Mouse (Mus musculus) megakaryocyte, embryonic 14.5 days (primary cell): ENCODE measurements around the gene Ppp6r3. TPM values are rescaled to one million over a fixed set of nuclear protein-coding genes. Genes with fewer than 3 reads are reported as not detected.

Source experiments
- H3K27me3 ChIP-seq: replicated peaks from 2 replicates; pipeline ENCODE3; 2012; ENCODE audit warnings: inconsistent platforms
- H3K36me3 ChIP-seq: replicated peaks from 2 replicates; pipeline ENCODE3; 2012; ENCODE audit warnings: low read length, inconsistent platforms, mixed read lengths
- H3K4me1 ChIP-seq: 2 replicates; pipeline ENCODE4 v1.6.1; 2012; ENCODE audit warnings: inconsistent platforms
- H3K4me3 ChIP-seq: replicated peaks from 2 replicates; pipeline ENCODE3; 2012; ENCODE audit warnings: moderate library complexity, mild to moderate bottlenecking, inconsistent platforms
- H3K9me3 ChIP-seq: 2 replicates; pipeline ENCODE4 v1.6.1; 2012; ENCODE audit warnings: inconsistent platforms
- FLI1 ChIP-seq: IDR thresholded peaks from 2 replicates; pipeline ENCODE4 v1.6.1; 2012; ENCODE audit warnings: low read length, inconsistent platforms, mixed read lengths
- GATA1 ChIP-seq: IDR thresholded peaks from 3 replicates; pipeline ENCODE4 v1.6.1; 2012; ENCODE audit warnings: mixed read lengths, low read length, inconsistent platforms, borderline replicate concordance
- polyA plus RNA-seq: library from polyadenylated mRNA; stranded (reverse); fragments of >175 nt; gene quantifications from 2 replicates; pipeline ENCODE4 v1.2.3, GENCODE M21; 2012; ENCODE audit warnings: low replicate concordance; ENCODE audit not compliant: insufficient read depth

Gene Ppp6r3
- polyA plus RNA-seq, 1 experiment, result 45.1 TPM

DNA sequence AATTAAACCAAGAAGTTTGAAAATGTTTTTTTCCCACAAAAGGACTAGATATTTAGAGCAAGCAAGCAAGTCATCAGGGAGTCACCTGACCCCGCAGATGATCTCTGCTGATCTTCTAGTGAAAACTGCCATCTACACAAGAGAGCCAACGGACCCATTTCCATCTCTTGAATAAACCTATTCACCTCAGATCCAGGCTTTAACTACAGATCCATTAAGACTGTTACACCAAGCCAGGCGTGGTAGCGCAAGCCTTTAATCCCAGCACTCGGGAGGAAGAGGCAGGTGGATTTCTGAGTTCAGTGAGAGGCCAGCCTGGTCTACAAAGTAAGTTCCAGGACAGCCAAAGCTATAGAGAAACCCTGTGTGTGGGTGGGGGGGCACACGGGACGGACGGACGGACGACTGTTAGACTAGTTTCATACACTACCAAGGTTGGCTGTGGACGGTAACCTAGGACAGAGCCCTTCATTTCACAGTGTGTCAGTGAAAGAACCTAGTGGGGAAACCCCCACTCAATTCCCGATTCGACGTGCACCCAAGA, 42.8 kb downstream of the Ppp6r3 start:
- TF ChIP-seq GATA1 (no peak), FLI1 (no peak)
- H3K4me3 ChIP-seq, result no peak overlapping the region
- peaks cover 63% of the 10 kb centered on the region for H3K36me3 ChIP-seq
- peaks cover 79% of the 10 kb centered on the region for H3K4me1 ChIP-seq
- H3K27me3 ChIP-seq, result no peaks in the 10 kb centered on the region
- H3K9me3 ChIP-seq, result no peaks in the 10 kb centered on the region

DNA sequence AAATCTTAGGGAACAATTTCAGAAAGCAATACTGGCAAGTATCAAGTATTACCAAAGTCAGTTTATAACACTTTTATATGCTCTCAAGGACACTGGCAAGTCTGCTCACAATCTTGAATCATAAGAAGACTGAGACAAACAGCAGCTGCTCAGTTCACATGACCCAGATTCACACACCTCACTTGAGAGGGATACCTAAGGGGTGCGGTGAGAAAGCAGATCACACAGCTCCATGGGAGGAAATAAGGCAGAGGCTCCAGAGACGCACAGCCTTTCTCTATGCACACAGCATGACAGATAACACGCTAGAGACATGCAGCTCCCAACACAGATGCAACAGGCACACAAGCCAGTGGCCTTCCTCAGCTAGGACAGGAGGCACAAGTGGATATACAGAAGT, 45.8 kb downstream of the Ppp6r3 start:
- TF ChIP-seq FLI1 (no peak), GATA1 (no peak)
- Histone ChIP-seq H3K4me3 (peak overlapping the region; percentile 38), H3K9me3 (no peaks in the 10 kb centered on the region), H3K27me3 (no peaks in the 10 kb centered on the region), H3K36me3 (peaks cover 65% of the 10 kb centered on the region), H3K4me1 (peaks cover 70% of the 10 kb centered on the region)

DNA sequence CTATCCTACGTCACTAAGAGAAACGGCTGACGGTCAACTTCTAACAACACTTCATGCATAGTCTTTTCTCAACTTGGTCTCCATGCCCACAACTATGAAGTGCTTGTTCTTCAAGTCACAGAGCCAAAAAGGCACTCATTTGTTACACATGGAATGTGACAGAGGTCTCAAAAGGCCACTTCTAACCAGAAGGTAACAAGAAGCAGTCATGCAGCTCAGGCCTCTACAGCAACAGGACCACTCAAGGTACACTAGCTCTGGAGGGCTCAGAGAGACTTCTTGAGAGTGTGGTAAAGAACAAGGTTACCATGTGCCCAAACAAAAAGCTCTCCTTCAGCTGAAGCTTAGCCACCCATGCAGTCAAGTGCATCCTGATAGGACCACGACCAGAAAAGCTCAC, 46.9 kb downstream of the Ppp6r3 start:
- Histone ChIP-seq H3K9me3 (no peaks in the 10 kb centered on the region), H3K36me3 (peaks cover 65% of the 10 kb centered on the region), H3K27me3 (no peaks in the 10 kb centered on the region), H3K4me3 (no peak overlapping the region), H3K4me1 (peaks cover 70% of the 10 kb centered on the region)
- TF ChIP-seq GATA1, result no peak

DNA sequence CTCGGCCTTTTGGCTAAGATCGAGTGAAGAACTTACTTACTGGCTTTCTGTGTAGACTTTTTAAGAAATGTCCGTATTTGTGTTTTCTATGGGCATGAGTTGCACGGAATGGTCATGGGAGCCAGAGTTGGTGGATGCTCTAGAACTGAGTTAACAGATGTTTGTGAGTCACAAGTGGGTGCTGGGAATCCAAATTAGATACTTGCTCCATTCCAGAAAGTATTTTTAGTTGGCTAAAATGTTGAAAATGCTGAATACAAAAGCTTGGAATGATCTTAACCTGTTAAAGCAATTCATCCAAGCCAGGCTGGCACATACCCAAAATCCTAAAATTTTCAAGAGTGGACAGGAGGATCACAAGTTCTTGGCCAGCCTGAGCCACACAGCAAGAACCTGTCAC, 48.0 kb downstream of the Ppp6r3 start:
- Histone ChIP-seq H3K9me3 (no peaks in the 10 kb centered on the region), H3K4me3 (no peak overlapping the region), H3K27me3 (no peaks in the 10 kb centered on the region), H3K4me1 (peaks cover 67% of the 10 kb centered on the region), H3K36me3 (peaks cover 66% of the 10 kb centered on the region)
- TF ChIP-seq FLI1, result no peak
- TF ChIP-seq GATA1, result no peak

DNA sequence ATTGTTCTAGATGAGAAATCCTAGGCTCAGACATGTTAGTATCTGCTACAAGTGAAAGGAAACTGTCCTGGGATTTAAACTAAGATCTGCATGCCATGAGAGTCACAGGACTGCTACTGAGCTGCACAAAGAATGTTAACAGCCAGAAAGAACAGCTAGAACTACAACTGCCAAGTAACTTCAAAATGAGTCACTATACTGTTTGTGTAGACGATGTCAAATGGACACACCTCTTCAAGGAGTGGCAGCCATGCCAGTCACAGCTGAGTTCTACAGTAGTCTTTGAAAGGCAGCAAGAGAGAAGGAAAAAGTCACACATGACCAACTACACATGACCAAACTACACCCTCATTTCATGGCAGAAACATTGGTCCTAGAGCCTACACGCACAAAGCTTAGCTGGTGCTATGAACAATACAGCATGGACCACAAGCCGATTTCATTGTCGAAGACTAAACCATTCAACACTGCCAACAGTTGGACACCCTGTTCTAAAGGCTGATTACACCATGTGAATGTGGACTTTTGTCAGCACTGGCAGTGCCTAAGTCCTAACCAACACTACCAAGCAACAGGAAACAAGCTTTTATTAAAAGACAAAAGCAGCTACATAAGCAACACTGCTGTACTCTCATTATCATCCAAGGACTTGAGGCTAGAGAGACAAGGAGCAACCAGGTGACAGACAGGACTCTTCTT, 55.9 kb downstream of the Ppp6r3 start:
- no peak overlapping the region for H3K4me3 ChIP-seq
- TF ChIP-seq FLI1 (no peak), GATA1 (no peak)
- peaks cover 93% of the 10 kb centered on the region for H3K36me3 ChIP-seq
- no peaks in the 10 kb centered on the region for H3K27me3 ChIP-seq
- H3K4me1 ChIP-seq, result peaks cover 41% of the 10 kb centered on the region
- H3K9me3 ChIP-seq, result no peaks in the 10 kb centered on the region

GRCm38 (mm10) chr19:3497216-3497615, 78.3 kb downstream of the Ppp6r3 start:
- Histone ChIP-seq H3K4me3 (no peak overlapping the region), H3K9me3 (no peaks in the 10 kb centered on the region), H3K4me1 (no peaks in the 10 kb centered on the region), H3K27me3 (no peaks in the 10 kb centered on the region), H3K36me3 (peaks cover 98% of the 10 kb centered on the region)
- TF ChIP-seq GATA1 (no peak), FLI1 (no peak)

- TF ChIP-seq GATA1, result no peak
- TF ChIP-seq FLI1, result no peak
- Histone ChIP-seq H3K9me3 (no peaks in the 10 kb centered on the region), H3K36me3 (peaks cover 98% of the 10 kb centered on the region), H3K4me3 (no peak overlapping the region), H3K27me3 (no peaks in the 10 kb centered on the region), H3K4me1 (no peaks in the 10 kb centered on the region)
Measured at GRCm38 (mm10) chr19:3489826-3490225, 85.7 kb downstream of the Ppp6r3 start.

DNA sequence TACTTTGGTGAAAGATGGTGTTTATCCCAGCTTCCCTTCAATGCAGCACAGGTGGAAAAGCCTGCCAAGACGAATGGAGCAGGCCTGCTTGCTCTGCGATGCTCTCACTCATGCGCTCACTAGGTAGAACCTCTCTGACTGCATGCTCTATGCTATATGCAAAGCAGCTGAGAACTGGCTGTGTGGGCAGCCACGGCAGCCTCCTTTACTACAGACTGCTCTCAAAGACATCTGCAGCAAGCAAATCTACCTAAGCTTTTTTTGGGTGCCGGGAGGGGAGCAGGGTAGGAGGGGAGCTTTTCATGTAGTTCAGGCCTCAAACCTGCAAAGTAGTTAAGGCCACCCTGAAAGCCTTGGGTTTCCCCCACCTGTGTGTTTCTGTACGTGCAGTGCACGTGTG, 92.7 kb downstream of the Ppp6r3 start:
- peaks cover 5% of the 10 kb centered on the region for H3K4me1 ChIP-seq
- peaks cover 98% of the 10 kb centered on the region for H3K36me3 ChIP-seq

DNA sequence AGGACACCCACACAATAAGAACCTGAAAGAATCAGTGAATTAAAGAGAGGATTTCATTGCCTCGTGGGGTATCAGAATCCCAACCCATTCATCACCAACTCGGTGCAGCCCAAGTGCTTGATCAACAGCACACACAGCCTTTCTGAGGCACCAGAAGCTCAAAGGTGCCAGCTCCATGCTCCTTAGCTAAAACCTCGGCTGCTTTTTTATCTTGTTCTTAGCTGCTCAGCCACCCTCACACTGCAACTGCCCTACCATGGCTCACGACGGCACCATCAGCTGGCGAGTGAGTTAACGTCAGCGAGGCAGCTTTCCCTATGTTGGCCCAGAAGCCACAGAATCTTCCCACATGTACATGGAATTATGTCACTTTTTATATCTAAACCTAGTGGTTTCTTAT, 95.4 kb downstream of the Ppp6r3 start:
- TF ChIP-seq GATA1, result no peak
- no peak for TF ChIP-seq FLI1
- H3K36me3 ChIP-seq, result peaks cover 97% of the 10 kb centered on the region
- no peaks in the 10 kb centered on the region for H3K9me3 ChIP-seq
- H3K4me1 ChIP-seq, result peaks cover 18% of the 10 kb centered on the region
- H3K27me3 ChIP-seq, result no peaks in the 10 kb centered on the region
- no peak overlapping the region for H3K4me3 ChIP-seq

More for the DNA sequence above, 92.7 kb downstream of the Ppp6r3 start:
- no peaks in the 10 kb centered on the region for H3K9me3 ChIP-seq
- H3K27me3 ChIP-seq, result no peaks in the 10 kb centered on the region
- no peak overlapping the region for H3K4me3 ChIP-seq
- TF ChIP-seq FLI1, result no peak
- no peak for TF ChIP-seq GATA1

GRCm38 (mm10) chr19:3476996-3477395, 98.6 kb downstream of the Ppp6r3 start:
- Histone ChIP-seq H3K36me3 (peaks cover 96% of the 10 kb centered on the region), H3K4me1 (peaks cover 17% of the 10 kb centered on the region), H3K9me3 (no peaks in the 10 kb centered on the region), H3K4me3 (no peak overlapping the region), H3K27me3 (no peaks in the 10 kb centered on the region)
- TF ChIP-seq GATA1 (no peak), FLI1 (no peak)

DNA sequence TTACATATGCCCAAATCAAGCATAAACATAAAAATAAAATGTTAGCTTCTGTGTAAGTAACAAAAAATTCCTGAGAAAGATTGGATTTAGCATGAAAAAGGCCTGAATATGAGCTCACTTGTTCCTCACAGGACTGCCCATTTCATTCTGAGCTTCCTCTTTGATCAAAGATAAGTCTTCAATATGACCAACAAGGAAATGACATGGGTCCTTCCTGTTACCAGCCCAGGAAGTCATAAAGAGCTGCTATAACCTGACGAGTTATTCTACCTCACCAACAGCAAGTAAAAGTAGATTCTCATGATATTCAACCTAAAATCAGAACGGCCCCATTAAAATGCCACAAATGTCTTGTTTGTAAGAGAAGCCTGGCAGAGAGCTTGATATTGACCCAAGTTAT, 104.3 kb downstream of the Ppp6r3 start:
- H3K4me3 ChIP-seq, result no peak overlapping the region
- no peaks in the 10 kb centered on the region for H3K27me3 ChIP-seq
- TF ChIP-seq GATA1, result no peak
- TF ChIP-seq FLI1, result no peak
- H3K4me1 ChIP-seq, result peaks cover 36% of the 10 kb centered on the region
- no peaks in the 10 kb centered on the region for H3K9me3 ChIP-seq
- H3K36me3 ChIP-seq, result peaks cover 98% of the 10 kb centered on the region
